Mouse (Mus musculus) liver, postnatal 0 days (tissue): Measurements from ENCODE around the gene Psmb9.

ENCODE experiments used
- CTCF ChIP-seq: sonication (generic); IDR thresholded peaks from 2 replicates; pipeline ENCODE4 v1.5.1; 2016; ENCODE audit warnings: antibody characterized with exemption, low read depth
- EP300 ChIP-seq: IDR thresholded peaks from 2 replicates; pipeline ENCODE4 v1.6.1; 2016; ENCODE audit warnings: antibody characterized with exemption, low read depth, mild to moderate bottlenecking

DNA sequence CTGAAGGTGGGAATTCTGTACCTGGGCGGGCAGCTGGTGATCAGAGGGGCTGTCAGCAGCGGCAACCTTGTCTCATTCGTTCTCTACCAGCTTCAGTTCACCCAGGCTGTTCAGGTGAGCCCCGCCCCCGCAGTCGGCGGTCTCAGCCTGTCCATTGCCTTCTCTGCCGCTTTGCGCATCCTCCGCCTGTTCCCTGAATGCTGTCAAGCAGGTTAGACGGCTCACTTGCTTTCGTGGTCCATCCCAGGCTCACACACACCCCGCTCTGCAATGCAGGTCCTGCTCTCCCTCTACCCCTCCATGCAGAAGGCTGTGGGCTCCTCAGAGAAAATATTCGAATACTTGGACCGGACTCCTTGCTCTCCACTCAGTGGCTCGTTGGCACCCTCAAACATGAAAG, 5.3 kb upstream of the Psmb9 start:
- TF ChIP-seq CTCF (no peak), EP300 (no peak)
